Mouse (Mus musculus): Measurements from ENCODE around the gene Pros1. TPM values are rescaled to one million over a fixed set of nuclear protein-coding genes. Genes with fewer than 3 reads are reported as not detected.

The Pros1 gene
- polyA plus RNA-seq, 1 experiment from 2014 or later: 12.6 TPM

DNA sequence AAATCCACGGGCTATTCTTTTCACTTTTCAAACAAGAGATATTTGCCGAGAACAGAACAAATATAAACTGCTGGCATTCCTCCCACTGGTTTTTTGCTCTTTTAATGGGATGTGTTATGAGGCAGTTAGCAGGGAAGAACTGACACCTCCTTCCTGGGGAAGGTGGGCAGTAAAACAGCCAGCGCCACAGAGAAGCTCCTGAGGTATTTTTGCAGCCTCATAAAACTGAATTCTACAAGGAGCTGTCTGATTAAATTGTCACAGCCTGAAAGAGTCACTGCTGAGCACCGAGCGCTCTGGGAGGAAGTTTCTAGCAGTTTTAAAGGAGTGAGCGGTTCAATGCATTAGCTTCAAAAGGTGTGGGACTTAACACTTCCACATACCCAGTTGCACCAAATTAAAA is 110.3 kb downstream of the Pros1 start:
- no peak overlapping the region for H3K27ac ChIP-seq (ENCODE audit: low read length)
- no peak overlapping the region for H3K4me3 ChIP-seq (ENCODE audit: low read depth, low read length)
- no peak overlapping the region for H3K9ac ChIP-seq (ENCODE audit: low read depth, low read length)
- H3K4me2 ChIP-seq (ENCODE audit: low read depth, low read length): no peak overlapping the region
- H3K9me3 ChIP-seq (replicated peaks; ENCODE audit: control insufficient read depth, low read length): no peaks in the 10 kb centered on the region
- H3K36me3 ChIP-seq (ENCODE audit: control insufficient read depth, insufficient read depth): no peaks in the 10 kb centered on the region
- ATAC-seq (ENCODE audit: low read depth): no peak
- H3K27me3 ChIP-seq (ENCODE audit: control insufficient read depth, insufficient read depth, low read depth, low read length): no peaks in the 10 kb centered on the region
- WGBS (ENCODE audit: insufficient replicate concordance): 49% methylated on average over 6 of the region's 6 CpGs
- H3K4me1 ChIP-seq (ENCODE audit: control insufficient read depth, low read depth, low read length): no peaks in the 10 kb centered on the region

DNA sequence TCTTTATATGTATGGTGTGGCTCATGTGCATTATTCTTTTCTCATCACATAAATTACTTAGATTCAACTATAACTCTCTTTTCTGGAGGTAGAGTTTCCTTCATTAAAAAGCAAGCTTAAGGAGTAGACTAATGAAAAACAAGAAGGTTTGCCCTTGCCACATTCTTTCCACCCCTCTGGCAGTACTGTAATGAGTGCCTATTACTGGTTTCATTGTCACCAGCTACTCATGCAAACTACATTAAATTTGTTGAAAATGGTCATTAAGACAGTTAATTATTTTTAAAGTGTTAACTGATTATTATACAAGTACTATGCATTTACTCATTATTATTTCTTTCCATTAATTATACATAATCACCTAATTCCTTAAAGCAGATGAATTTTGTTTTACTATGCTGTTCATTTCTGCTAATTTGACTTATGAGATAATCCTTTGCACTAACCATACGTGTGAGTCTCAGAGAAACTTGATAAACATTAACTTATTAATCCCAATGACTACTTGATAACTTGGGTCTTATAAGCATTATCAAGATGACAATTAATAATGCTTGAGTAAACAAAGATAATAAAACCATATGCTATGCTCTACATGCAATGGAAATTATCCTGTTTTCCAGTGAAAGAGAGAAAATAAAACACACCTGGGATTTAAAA is 117.7 kb downstream of the Pros1 start:
- WGBS (ENCODE audit: insufficient replicate concordance): 38% methylated on average over 1 of the region's 1 CpGs
- no peaks in the 10 kb centered on the region for H3K4me1 ChIP-seq (ENCODE audit: control insufficient read depth, low read depth, low read length)
- ATAC-seq (ENCODE audit: low read depth): no peak
- no peak overlapping the region for H3K9ac ChIP-seq (ENCODE audit: low read depth, low read length)
- H3K9me3 ChIP-seq (replicated peaks; ENCODE audit: control insufficient read depth, low read length): no peaks in the 10 kb centered on the region
- H3K4me3 ChIP-seq (ENCODE audit: low read depth, low read length): no peak overlapping the region
- H3K36me3 ChIP-seq (ENCODE audit: control insufficient read depth, insufficient read depth): no peaks in the 10 kb centered on the region
- no peak overlapping the region for H3K4me2 ChIP-seq (ENCODE audit: low read depth, low read length)
- H3K27me3 ChIP-seq (ENCODE audit: control insufficient read depth, insufficient read depth, low read depth, low read length): no peaks in the 10 kb centered on the region
- no peak overlapping the region for H3K27ac ChIP-seq (ENCODE audit: low read length)

DNA sequence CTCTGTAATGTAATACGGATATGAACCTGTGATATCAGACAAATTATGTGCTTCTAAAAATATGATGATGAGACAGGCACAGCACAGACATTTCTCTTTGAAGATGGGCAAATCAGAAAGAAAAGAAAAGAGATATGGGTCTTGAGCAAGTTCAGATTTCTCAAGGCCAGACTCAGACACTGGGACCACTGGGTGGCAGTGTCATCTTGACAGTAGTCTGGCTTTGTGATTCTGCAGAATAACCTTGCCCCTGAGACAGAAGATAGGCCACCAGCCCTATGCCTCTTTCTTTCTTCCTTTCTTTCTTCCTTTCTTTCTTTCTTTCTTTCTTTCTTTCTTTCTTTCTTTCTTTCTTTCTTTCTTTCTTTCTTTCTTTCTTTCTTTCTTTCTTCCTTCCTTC is 120.8 kb downstream of the Pros1 start:
- Histone ChIP-seq H3K4me3 (ENCODE audit: low read depth, low read length) (no peak overlapping the region), H3K27me3 (ENCODE audit: control insufficient read depth, insufficient read depth, low read depth, low read length) (no peaks in the 10 kb centered on the region), H3K9me3 (replicated peaks; ENCODE audit: control insufficient read depth, low read length) (no peaks in the 10 kb centered on the region), H3K36me3 (ENCODE audit: control insufficient read depth, insufficient read depth) (no peaks in the 10 kb centered on the region), H3K9ac (ENCODE audit: low read depth, low read length) (no peak overlapping the region), H3K4me1 (ENCODE audit: control insufficient read depth, low read depth, low read length) (no peaks in the 10 kb centered on the region), H3K4me2 (ENCODE audit: low read depth, low read length) (no peak overlapping the region), H3K27ac (ENCODE audit: low read length) (no peak overlapping the region)
- 48% methylated on average over 1 of the region's 1 CpGs for WGBS (ENCODE audit: insufficient replicate concordance)
- ATAC-seq (ENCODE audit: low read depth): no peak

Small RNAs within 50 kb of the gene (microRNA-seq; reads per million reads assigned to microRNA genes)
- not detected for gene Gm25986

Other genes starting within 250 kb of the Pros1 start
- 4.7 and 5.1 TPM in 2 replicates for gene Nsun3, start 67.5 kb upstream of the Pros1 start, polyA plus RNA-seq (2015; fragmentation: Nextera tagmentation; extraction: Ambion mirVana)
- 0.07 and 0.08 TPM in 2 replicates for gene Stx19, start 39.6 kb upstream of the Pros1 start, polyA plus RNA-seq (2015; fragmentation: Nextera tagmentation; extraction: Ambion mirVana)
- gene Arl13b, start 7.3 kb upstream of the Pros1 start, polyA plus RNA-seq (2015; fragmentation: Nextera tagmentation; extraction: Ambion mirVana): 3.4 and 3.5 TPM in 2 replicates

All from liver, embryonic 16.5 days (tissue).